Mouse (Mus musculus): ENCODE measurements around the gene Vrk3.

DNA sequence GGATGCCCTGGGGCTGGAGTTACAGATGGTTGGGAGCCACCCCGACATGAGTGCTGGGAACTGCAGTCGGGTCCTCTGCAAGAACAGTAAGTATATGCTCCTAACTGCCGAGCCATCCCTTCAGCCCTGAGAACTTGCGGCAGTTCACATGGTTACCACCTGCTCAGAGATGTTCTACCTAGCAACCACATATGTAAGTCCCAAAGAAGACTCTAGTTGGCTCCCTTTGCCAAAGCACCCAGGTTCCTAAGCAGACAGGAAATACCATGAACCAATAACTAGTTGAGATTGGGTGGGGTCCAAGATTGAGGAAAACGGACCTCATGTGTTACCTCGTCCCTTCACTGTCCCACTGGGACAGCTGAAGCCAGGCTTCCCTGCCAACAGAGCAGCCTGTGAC lies 21.9 kb upstream of the Vrk3 start:
- TF ChIP-seq CTCF (IDR thresholded peaks at IDR 0.05; ENCODE audit: extremely low read depth, insufficient read depth, insufficient read length, insufficient replicate concordance), result no peak
- peak; percentile 6; the same call in 1 of the 2 replicates for TF ChIP-seq POLR2A (IDR thresholded peaks at IDR 0.05; ENCODE audit: low read depth, low read length)
